ENCODE assay signal across 12 mouse cellular contexts in genomic region chr15:95767825-95768224, GRCm38 (mm10). TPM values are rescaled to one million over a fixed set of nuclear protein-coding genes. Genes with fewer than 3 reads are reported as not detected.
DNase-seq lines count a peak whose midpoint lies in the region; ATAC-seq and TF ChIP-seq lines count a peak whose summit lies in the region.
"Had no signal": no experiment of that assay in that cellular context is flagged by ENCODE, and none has a peak within 500 bp of the region (broad histone marks: within the 10 kb centered on the region; RNA-seq: fewer than 3 reads in every experiment).

No protein-coding gene starts in this region.

- no peaks in the 10 kb centered on the region for H3K4me1 ChIP-seq in midbrain, embryonic 14.5 days (ENCODE audit: control insufficient read depth, insufficient read depth, low read length)
- peaks cover 5% of the 10 kb centered on the region; the same call in 1 of the 2 replicates for H3K4me1 ChIP-seq in midbrain, embryonic 10.5 days
- H3K4me1 ChIP-seq in bone marrow macrophage, adult 2 months (ENCODE audit: control insufficient read depth, insufficient read depth, low read length), result 0 out of 2 replicates have a peak, but pooled peaks cover 2% of the 10 kb centered on the region
- H3K4me1 ChIP-seq: forebrain, embryonic 12.5 days had no signal

- no peak for ATAC-seq in midbrain, embryonic 14.5 days (ENCODE audit: low FRiP score, low TSS enrichment)
- ATAC-seq in monocyte, adult 5-6 weeks (replicated peaks; ENCODE audit: insufficient number of reproducible peaks, low FRiP score, low TSS enrichment, poor library complexity, severe bottlenecking), result no peak; the same call in 1 of the 2 replicates

- intact Hi-C loops in gastrocnemius, postnatal 36 days (cut with DNase I), result loop anchor here (10.0 kb wide), 1 partner anchor 517 kb away; the partner anchor contains the start of gene Arid2
- intact Hi-C loops in left cerebral cortex, postnatal 10 days (cut with DNase I), result loop anchor here (10.0 kb wide), 1 partner anchor 517 kb away; the partner anchor contains the start of gene Arid2

- H3K36me3 ChIP-seq in midbrain, embryonic 14.5 days (ENCODE audit: control insufficient read depth, insufficient read depth, low read length), result no peaks in the 10 kb centered on the region
- no peaks in the 10 kb centered on the region for H3K36me3 ChIP-seq in midbrain, embryonic 10.5 days
- H3K36me3 ChIP-seq: forebrain, embryonic 12.5 days had no signal

- no peak overlapping the region for H3K4me2 ChIP-seq in midbrain, embryonic 14.5 days (ENCODE audit: low read length)
- H3K4me2 ChIP-seq: forebrain, embryonic 12.5 days; heart, embryonic 11.5 days had no signal

- WGBS in midbrain, embryonic 14.5 days, result 76% methylated on average over 7 of the region's 7 CpGs
- WGBS in midbrain, embryonic 10.5 days, result 76% methylated on average over 7 of the region's 7 CpGs

- H3K4me3 ChIP-seq in midbrain, embryonic 14.5 days (replicated peaks; ENCODE audit: low read depth, low read length), result no peak overlapping the region
- no peak overlapping the region for H3K4me3 ChIP-seq in midbrain, embryonic 10.5 days
- no peak overlapping the region for H3K4me3 ChIP-seq in bone marrow macrophage, adult 2 months (ENCODE audit: insufficient read depth, low read length)
- H3K4me3 ChIP-seq: forebrain, embryonic 12.5 days had no signal

- H3K27me3 ChIP-seq in midbrain, embryonic 14.5 days (ENCODE audit: control insufficient read depth, insufficient read depth, low read length), result no peaks in the 10 kb centered on the region
- H3K27me3 ChIP-seq in midbrain, embryonic 10.5 days (ENCODE audit: low read depth, poor library complexity, severe bottlenecking), result no peaks in the 10 kb centered on the region
- H3K27me3 ChIP-seq: forebrain, embryonic 12.5 days had no signal

- TF ChIP-seq POLR2A in bone marrow macrophage, adult 2 months (IDR thresholded peaks at IDR 0.05; ENCODE audit: borderline replicate concordance, low read depth, low read length), result no peak

- H3K9me3 ChIP-seq in midbrain, embryonic 14.5 days (ENCODE audit: control insufficient read depth, low read length), result no peaks in the 10 kb centered on the region
- H3K9me3 ChIP-seq in midbrain, embryonic 10.5 days (replicated peaks), result no peaks in the 10 kb centered on the region
- H3K9me3 ChIP-seq: forebrain, embryonic 12.5 days had no signal

- TF ChIP-seq CTCF in bone marrow macrophage, adult 2 months (IDR thresholded peaks at IDR 0.05; ENCODE audit: low read depth, low read length), result 0 out of 2 replicates have a peak, but pooled peaks have one; percentile 22

- H3K27ac ChIP-seq in midbrain, embryonic 14.5 days (replicated peaks; ENCODE audit: low read depth, low read length), result no peak overlapping the region
- H3K27ac ChIP-seq in midbrain, embryonic 10.5 days (replicated peaks), result no peak overlapping the region
- no peak overlapping the region for H3K27ac ChIP-seq in bone marrow macrophage, adult 2 months (ENCODE audit: insufficient read depth, low read depth, low read length)
- H3K27ac ChIP-seq: forebrain, embryonic 12.5 days had no signal

- DNase-seq in gastrocnemius, adult 18-20 months (ENCODE audit: low spot score), result peak; percentile 15
- DNase-seq in gastrocnemius, postnatal 36 days, result no peak
- DNase-seq in midbrain, embryonic 14.5 days, result peak; percentile 27
- DNase-seq in midbrain, embryonic 10.5 days (ENCODE audit: low spot score), result no peak
- peak; percentile 47 for DNase-seq in naive thymus-derived CD4-positive, alpha-beta T cell, adult 2 months (ENCODE audit: low read depth)
- DNase-seq in left cerebral cortex, postnatal 10 days (ENCODE audit: extremely low spot score in 1 of 2, low spot score in 2 of 2), result no peak
- DNase-seq: cerebellum, adult 9-11 months; right cerebral cortex, postnatal 25 days had no signal

- no peak overlapping the region for H3K9ac ChIP-seq in midbrain, embryonic 14.5 days (replicated peaks; ENCODE audit: low read length)
- H3K9ac ChIP-seq: forebrain, embryonic 12.5 days had no signal

RNA-seq across cellular contexts. Expression of gene Ano6, which starts 22.8 kb away (rescaled TPM):
- total RNA-seq in gastrocnemius, adult 18-20 months (2021), result 10 to 100 TPM; 37.9 to 45.8 TPM
- total RNA-seq in gastrocnemius, postnatal 36 days (2021), result 10 to 100 TPM; 36.1 to 37.1 TPM
- polyA plus RNA-seq in midbrain, embryonic 14.5 days (2014; fragmentation: Nextera tagmentation; extraction: Ambion mirVana), result 17.7 and 27.8 TPM in 2 replicates
- 30.0 and 33.6 TPM in 2 replicates for polyA plus RNA-seq in midbrain, embryonic 10.5 days (2016; fragmentation: Nextera tagmentation; extraction: Ambion mirVana)
- 64.0 and 73.0 TPM in 2 replicates for polyA plus RNA-seq in bone marrow macrophage, adult 2 months (2012; ENCODE audit: insufficient read depth, insufficient read length, missing spikeins)
- 47.5 to 60.0 TPM (median 54.9 TPM) in 3 replicates for total RNA-seq in monocyte, adult 5-6 weeks (2017)
- 10 to 100 TPM; 20.5 to 25.1 TPM for total RNA-seq in left cerebral cortex, postnatal 10 days (2021)

Comparison
In these comparisons a context has a peak if more than half of its experiments do, and no peak if none do; other contexts are left out.
1. DNase-seq: peak in gastrocnemius, adult 18-20 months (single experiment), midbrain, embryonic 14.5 days (single experiment) and naive thymus-derived CD4-positive, alpha-beta T cell, adult 2 months (single experiment); none in gastrocnemius, postnatal 36 days (0 of 2), midbrain, embryonic 10.5 days (single experiment) and left cerebral cortex, postnatal 10 days (0 of 2).